Mouse (Mus musculus) retina, postnatal 7 days (tissue): Measurements from ENCODE around the gene Lhx9.

Source experiments
- DNase-seq: peaks from one replicate; pipeline ENCODE4 v3.0.0-alpha.2; 2012; ENCODE audit warnings: low read depth, low spot score

Gene Lhx9

DNA sequence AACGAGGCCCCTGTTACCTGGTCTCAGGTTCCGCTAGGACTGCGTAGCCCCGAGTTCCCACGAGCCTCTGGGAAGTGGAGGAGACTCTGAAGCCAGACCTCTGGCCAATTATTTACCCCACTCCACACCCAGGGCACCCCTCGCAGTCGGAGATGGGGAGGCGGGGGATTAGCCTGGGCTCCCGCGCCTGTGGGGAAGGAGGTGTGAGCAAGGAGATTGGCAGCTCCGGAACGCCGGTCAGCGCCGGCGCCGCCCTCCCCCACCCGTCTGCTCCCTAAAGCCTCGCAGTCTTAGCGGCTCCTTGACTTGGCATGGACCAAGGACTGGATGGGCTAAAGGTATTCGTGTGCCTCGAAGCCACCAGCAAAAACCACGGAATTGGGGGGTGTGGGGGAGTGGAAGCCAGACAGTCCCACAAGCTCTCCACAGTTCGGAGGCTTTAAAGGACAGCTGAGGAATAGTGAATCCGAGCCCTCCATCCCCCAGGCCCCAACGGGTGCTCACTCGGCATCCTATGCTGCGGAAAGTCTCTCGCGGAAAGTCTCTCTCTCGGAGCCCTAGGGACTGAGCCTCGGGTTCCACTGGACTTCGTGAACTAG, at the start of gene Lhx9:
Gene Lhx9 (minus strand): TSS at position 67 of the 599 bp plus-strand sequence.
- DNase-seq: no peak

- DNase-seq: no peak
Observed at GRCm38 (mm10) chr1:138896088-138896487, 47.7 kb upstream of the Lhx9 start.

DNA sequence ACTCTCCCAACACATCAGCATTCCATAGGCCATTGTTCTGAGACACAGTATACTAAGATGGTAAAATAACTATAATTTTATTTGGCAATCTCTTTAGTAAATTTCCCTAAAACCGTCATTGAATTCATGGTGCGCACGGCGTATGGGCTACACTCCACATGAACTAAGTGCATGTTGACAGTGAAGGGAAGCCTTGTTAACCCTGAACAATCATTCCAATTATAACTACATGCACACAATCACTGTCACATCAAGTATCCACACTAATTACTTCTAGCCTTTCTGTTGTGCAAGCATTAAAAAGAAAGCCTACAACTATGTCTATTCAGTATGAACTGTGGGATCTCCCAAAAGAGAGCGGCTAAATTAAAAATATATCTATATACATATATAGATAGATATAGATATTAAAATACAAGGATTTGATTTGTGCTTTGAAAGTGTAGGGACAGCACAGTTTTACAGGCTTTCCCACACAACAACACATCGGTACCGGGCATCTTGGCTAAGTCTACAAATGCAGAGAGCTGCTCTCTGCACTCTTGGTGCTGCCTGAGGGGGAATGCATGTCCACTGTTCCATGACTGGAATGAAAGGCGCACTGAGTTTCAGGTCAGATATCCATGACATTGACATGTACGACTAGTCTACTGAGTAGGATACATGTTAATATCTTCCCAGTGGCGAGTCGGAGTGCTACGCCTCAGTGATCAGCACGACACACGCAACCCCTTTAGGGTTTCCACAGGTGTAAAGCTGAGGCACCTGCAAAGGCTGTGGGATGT, 29.3 kb upstream of the Lhx9 start:
- no peak for DNase-seq

GRCm38 (mm10) chr1:138876371-138877045, 28.1 kb upstream of the Lhx9 start:
- DNase-seq: no peak

GRCm38 (mm10) chr1:138856101-138856950, 7.9 kb upstream of the Lhx9 start, which contains the start of gene 2310009B15Rik:
Gene 2310009B15Rik, minus strand, starts transcription at chr1:138856852.
- peak; percentile 68 for DNase-seq

GRCm38 (mm10) chr1:138850823-138851222, 2.4 kb upstream of the Lhx9 start:
- no peak for DNase-seq

GRCm38 (mm10) chr1:138850161-138850539, 1.8 kb upstream of the Lhx9 start:
- no peak for DNase-seq

GRCm38 (mm10) chr1:138849531-138850160, 1.3 kb upstream of the Lhx9 start:
- no peak for DNase-seq

- DNase-seq: no peak
Observed at GRCm38 (mm10) chr1:138848026-138848425, 351 bp downstream of the Lhx9 start.

DNA sequence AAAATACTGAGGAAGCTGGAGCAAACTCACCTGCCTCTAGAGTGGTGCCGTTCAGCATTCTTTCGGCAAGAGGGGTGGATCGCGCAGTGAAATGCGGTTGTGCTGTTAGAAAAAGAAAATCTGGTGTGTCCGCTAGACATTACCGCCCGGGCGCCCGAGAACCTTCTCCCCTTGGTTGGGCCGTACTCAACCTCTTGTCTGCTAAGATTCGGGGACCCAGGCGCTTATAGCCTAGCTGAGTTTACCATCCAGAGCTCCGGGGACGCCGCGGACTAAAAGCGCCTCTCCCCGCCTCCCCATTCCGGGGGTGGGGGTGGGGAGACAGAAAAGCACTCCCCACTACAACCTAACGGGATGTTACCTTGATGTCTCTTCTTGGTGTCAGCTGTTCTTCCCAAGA, 1.2 kb downstream of the Lhx9 start:
- no peak for DNase-seq

GRCm38 (mm10) chr1:138846581-138846980, 1.8 kb downstream of the Lhx9 start:
- DNase-seq: no peak

GRCm38 (mm10) chr1:138846131-138846530, 2.2 kb downstream of the Lhx9 start:
- DNase-seq: no peak

- no peak for DNase-seq
Observed at GRCm38 (mm10) chr1:138845481-138845880, 2.9 kb downstream of the Lhx9 start.

DNA sequence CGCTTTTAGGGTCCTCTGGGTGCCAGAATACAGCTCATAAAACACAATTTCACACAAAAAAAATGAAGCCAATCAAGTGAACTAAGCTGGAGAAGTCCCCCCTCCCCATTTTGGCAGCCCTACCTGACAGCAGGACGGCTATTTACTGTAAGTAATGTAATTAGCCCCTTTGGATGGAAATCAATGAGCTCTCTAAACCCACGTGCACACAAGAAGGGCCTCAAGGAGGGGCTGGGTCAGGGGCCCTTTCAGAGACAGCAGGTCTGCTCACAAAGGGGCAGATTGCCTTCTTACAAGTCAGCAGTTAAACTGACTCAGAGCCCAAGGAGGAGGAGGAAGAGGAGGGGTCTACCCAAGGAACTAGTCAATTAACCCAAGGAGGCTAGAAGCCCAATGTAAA, 4.2 kb downstream of the Lhx9 start:
- no peak for DNase-seq

GRCm38 (mm10) chr1:138843361-138844091, 4.9 kb downstream of the Lhx9 start:
- DNase-seq: no peak

- no peak for DNase-seq
Observed at GRCm38 (mm10) chr1:138842756-138843155, 5.6 kb downstream of the Lhx9 start.

- DNase-seq: no peak
Observed at GRCm38 (mm10) chr1:138842315-138842714, 6.1 kb downstream of the Lhx9 start.

DNA sequence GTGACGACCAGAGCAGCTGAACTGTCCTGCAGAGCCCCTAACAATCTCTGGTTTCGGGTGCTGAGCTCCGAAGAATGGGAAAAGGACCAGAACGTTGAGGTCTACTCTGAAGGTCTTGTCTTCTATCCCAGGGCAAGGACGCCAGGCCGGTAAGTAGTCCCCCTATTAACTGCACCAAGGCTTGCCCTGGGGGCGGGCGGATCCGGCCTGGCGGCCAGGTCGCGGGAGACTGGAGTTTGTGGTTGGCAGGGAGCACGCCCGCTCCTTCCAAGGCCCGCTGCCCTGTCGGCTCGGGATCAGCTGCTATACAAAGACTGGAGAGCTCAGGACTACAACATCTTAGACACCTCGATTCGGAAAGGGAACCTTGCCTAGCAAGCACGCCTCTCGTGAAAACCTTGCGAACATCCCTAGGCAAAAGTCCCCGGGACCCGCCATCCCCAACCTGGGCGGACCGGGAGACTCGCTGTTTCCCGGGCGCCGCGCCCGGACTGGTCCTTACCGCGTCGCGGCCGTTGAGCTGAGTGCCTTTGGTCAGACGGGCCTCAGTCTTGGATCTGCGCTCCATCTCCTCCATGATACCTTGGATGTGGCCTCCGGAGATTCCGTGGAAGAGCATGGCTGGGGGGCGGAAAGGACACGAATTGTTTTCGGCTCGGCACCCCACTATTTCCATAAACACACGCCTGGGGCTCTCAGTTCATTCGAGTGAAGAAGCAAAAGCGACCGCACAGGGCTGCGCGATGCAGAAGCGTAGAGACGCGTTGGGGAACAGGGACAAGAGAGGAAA, 6.9 kb downstream of the Lhx9 start:
- no peak for DNase-seq

- no peak for DNase-seq
Observed at GRCm38 (mm10) chr1:138840440-138841305, 7.7 kb downstream of the Lhx9 start.
